22 mouse cellular contexts compared by ENCODE assay signal in the genomic region with DNA sequence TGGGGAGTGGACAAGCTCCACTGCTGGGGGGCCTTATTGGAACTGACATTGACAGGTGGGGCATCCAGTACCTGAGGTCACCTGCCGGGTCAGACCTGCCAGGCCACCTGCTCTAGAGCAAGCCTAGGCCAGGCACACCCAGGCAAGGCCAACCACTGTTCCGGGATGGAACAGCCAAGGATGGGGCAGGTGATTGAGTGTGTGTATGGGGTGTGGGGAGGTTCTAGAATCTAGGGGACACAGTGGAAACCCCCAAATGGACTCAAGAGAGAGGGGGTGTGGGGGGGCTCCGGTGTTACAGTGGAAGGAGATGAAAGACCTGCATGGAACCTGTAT. TPM values are rescaled to one million over a fixed set of nuclear protein-coding genes. Genes with fewer than 3 reads are reported as not detected.
DNase-seq lines count a peak whose midpoint lies in the region; ATAC-seq and TF ChIP-seq lines count a peak whose summit lies in the region.
"Had no signal": no experiment of that assay in that cellular context is flagged by ENCODE, and none has a peak within 500 bp of the region (broad histone marks: within the 10 kb centered on the region; RNA-seq: fewer than 3 reads in every experiment).

No protein-coding gene starts in this region.

- TF ChIP-seq POLR2A in cerebellum, adult 2 months (IDR thresholded peaks at IDR 0.05; ENCODE audit: borderline replicate concordance, insufficient read depth, low read length): no peak

- no peak for ATAC-seq in forebrain, embryonic 13.5 days
- ATAC-seq in forebrain, embryonic 12.5 days (ENCODE audit: low FRiP score): no peak
- ATAC-seq in intestine, embryonic 15.5 days: 0 out of 2 replicates have a peak, but pooled peaks have one; percentile 50
- no peak for ATAC-seq in intestine, embryonic 16.5 days
- peak; percentile 37; the same call in 1 of the 2 replicates for ATAC-seq in midbrain, embryonic 15.5 days (replicated peaks)
- ATAC-seq: CD4-positive, CD25-positive, alpha-beta regulatory T cell, adult 4 months; inflammation-experienced regulatory T-cells, adult 6 months had no signal

- H3K9ac ChIP-seq in forebrain, embryonic 13.5 days: no peak overlapping the region
- no peak overlapping the region for H3K9ac ChIP-seq in forebrain, embryonic 12.5 days
- no peak overlapping the region for H3K9ac ChIP-seq in intestine, embryonic 15.5 days
- H3K9ac ChIP-seq in intestine, embryonic 16.5 days (ENCODE audit: low read depth, low read length): no peak overlapping the region
- H3K9ac ChIP-seq in midbrain, embryonic 15.5 days: no peak overlapping the region
- H3K9ac ChIP-seq: embryonic facial prominence, embryonic 12.5 days; forebrain, postnatal 0 days; heart, embryonic 15.5 days; hindbrain, embryonic 15.5 days had no signal

- H3K27me3 ChIP-seq in forebrain, embryonic 13.5 days: peaks cover 2% of the 10 kb centered on the region; the same call in 1 of the 2 replicates
- peaks cover 23% of the 10 kb centered on the region; the same call in 1 of the 2 replicates for H3K27me3 ChIP-seq in forebrain, embryonic 12.5 days
- no peaks in the 10 kb centered on the region for H3K27me3 ChIP-seq in intestine, embryonic 15.5 days (replicated peaks)
- H3K27me3 ChIP-seq in intestine, embryonic 16.5 days (replicated peaks; ENCODE audit: control insufficient read depth, insufficient read depth, low read length): no peaks in the 10 kb centered on the region
- no peaks in the 10 kb centered on the region for H3K27me3 ChIP-seq in midbrain, embryonic 15.5 days (replicated peaks)
- no peaks in the 10 kb centered on the region for H3K27me3 ChIP-seq in cerebellum, adult 2 months (ENCODE audit: control insufficient read depth, insufficient read depth, low read length)
- H3K27me3 ChIP-seq: hindbrain, embryonic 15.5 days had no signal

- H3K4me2 ChIP-seq in forebrain, embryonic 13.5 days: no peak overlapping the region
- no peak overlapping the region for H3K4me2 ChIP-seq in forebrain, embryonic 12.5 days
- no peak overlapping the region for H3K4me2 ChIP-seq in intestine, embryonic 15.5 days (replicated peaks)
- H3K4me2 ChIP-seq in intestine, embryonic 16.5 days (ENCODE audit: low read depth, low read length): no peak overlapping the region
- H3K4me2 ChIP-seq in midbrain, embryonic 15.5 days: no peak overlapping the region
- H3K4me2 ChIP-seq: embryonic facial prominence, embryonic 12.5 days; heart, embryonic 11.5 days; heart, embryonic 15.5 days; hindbrain, embryonic 15.5 days had no signal

- peak overlapping the region; percentile 12; the same call in 1 of the 2 replicates for H3K27ac ChIP-seq in forebrain, embryonic 13.5 days
- no peak overlapping the region for H3K27ac ChIP-seq in forebrain, embryonic 12.5 days
- no peak overlapping the region for H3K27ac ChIP-seq in intestine, embryonic 15.5 days
- H3K27ac ChIP-seq in intestine, embryonic 16.5 days (ENCODE audit: low read length): no peak overlapping the region
- peak overlapping the region; percentile 66; the same call in 1 of the 2 replicates for H3K27ac ChIP-seq in midbrain, embryonic 15.5 days
- no peak overlapping the region for H3K27ac ChIP-seq in cerebellum, adult 2 months (ENCODE audit: insufficient read depth, low read length)
- H3K27ac ChIP-seq: embryonic facial prominence, embryonic 12.5 days; heart, adult 2 months; heart, embryonic 15.5 days; hindbrain, embryonic 15.5 days had no signal

- WGBS in forebrain, embryonic 13.5 days: 56% methylated on average over 3 of the region's 3 CpGs
- 53% methylated on average over 3 of the region's 3 CpGs for WGBS in forebrain, embryonic 12.5 days
- 56% methylated on average over 3 of the region's 3 CpGs for WGBS in intestine, embryonic 15.5 days
- 58% methylated on average over 3 of the region's 3 CpGs for WGBS in intestine, embryonic 16.5 days
- 48% methylated on average over 3 of the region's 3 CpGs for WGBS in midbrain, embryonic 15.5 days
- WGBS in cerebellum, adult 2 months: 70% methylated on average over 3 of the region's 3 CpGs

- no peak for DNase-seq in spleen, adult 12 weeks (ENCODE audit: low spot score)
- DNase-seq in cerebellum, adult 2 months: no peak
- DNase-seq: adrenal gland, postnatal 10 days; B cell, adult 2 months; cerebellum, adult 18-20 months; cerebellum, postnatal 14 days; forebrain, postnatal 0 days; gastrocnemius, postnatal 14 days; heart, adult 2 months; kidney, adult 18-20 months had no signal

- H3K9me3 ChIP-seq in forebrain, embryonic 13.5 days (replicated peaks): no peaks in the 10 kb centered on the region
- no peaks in the 10 kb centered on the region for H3K9me3 ChIP-seq in forebrain, embryonic 12.5 days
- H3K9me3 ChIP-seq in intestine, embryonic 15.5 days: no peaks in the 10 kb centered on the region
- H3K9me3 ChIP-seq in intestine, embryonic 16.5 days (ENCODE audit: control insufficient read depth, low read length): no peaks in the 10 kb centered on the region
- no peaks in the 10 kb centered on the region for H3K9me3 ChIP-seq in midbrain, embryonic 15.5 days
- H3K9me3 ChIP-seq: embryonic facial prominence, embryonic 12.5 days; heart, embryonic 15.5 days; hindbrain, embryonic 15.5 days had no signal

- H3K4me3 ChIP-seq in forebrain, embryonic 13.5 days: no peak overlapping the region
- no peak overlapping the region for H3K4me3 ChIP-seq in forebrain, embryonic 12.5 days (replicated peaks)
- no peak overlapping the region for H3K4me3 ChIP-seq in intestine, embryonic 15.5 days (replicated peaks)
- H3K4me3 ChIP-seq in intestine, embryonic 16.5 days (ENCODE audit: low read length): no peak overlapping the region
- no peak overlapping the region for H3K4me3 ChIP-seq in midbrain, embryonic 15.5 days
- H3K4me3 ChIP-seq in cerebellum, adult 2 months (replicated peaks; ENCODE audit: insufficient read depth, low read depth, low read length): no peak overlapping the region
- H3K4me3 ChIP-seq: embryonic facial prominence, embryonic 12.5 days; heart, adult 2 months; heart, embryonic 15.5 days; hindbrain, embryonic 15.5 days had no signal

- no peaks in the 10 kb centered on the region for H3K36me3 ChIP-seq in forebrain, embryonic 13.5 days (ENCODE audit: poor library complexity, severe bottlenecking)
- no peaks in the 10 kb centered on the region for H3K36me3 ChIP-seq in forebrain, embryonic 12.5 days (replicated peaks)
- no peaks in the 10 kb centered on the region for H3K36me3 ChIP-seq in intestine, embryonic 15.5 days
- H3K36me3 ChIP-seq in intestine, embryonic 16.5 days (ENCODE audit: control insufficient read depth, insufficient read depth, low read length): no peaks in the 10 kb centered on the region
- H3K36me3 ChIP-seq in midbrain, embryonic 15.5 days (replicated peaks): no peaks in the 10 kb centered on the region
- H3K36me3 ChIP-seq: embryonic facial prominence, embryonic 12.5 days; heart, embryonic 15.5 days; hindbrain, embryonic 15.5 days had no signal

- TF ChIP-seq CTCF in cerebellum, adult 2 months (IDR thresholded peaks at IDR 0.05; ENCODE audit: borderline replicate concordance, insufficient read depth, low read depth, low read length): no peak

- H3K4me1 ChIP-seq in forebrain, embryonic 13.5 days: peaks cover 14% of the 10 kb centered on the region
- H3K4me1 ChIP-seq in forebrain, embryonic 12.5 days: peaks cover 14% of the 10 kb centered on the region
- 0 out of 2 replicates have a peak, but pooled peaks cover 3% of the 10 kb centered on the region for H3K4me1 ChIP-seq in intestine, embryonic 15.5 days (replicated peaks)
- peaks cover 14% of the 10 kb centered on the region for H3K4me1 ChIP-seq in intestine, embryonic 16.5 days (ENCODE audit: control insufficient read depth, insufficient read depth, low read length)
- H3K4me1 ChIP-seq in midbrain, embryonic 15.5 days: peaks cover 16% of the 10 kb centered on the region
- no peaks in the 10 kb centered on the region for H3K4me1 ChIP-seq in cerebellum, adult 2 months (ENCODE audit: control insufficient read depth, insufficient read depth, low read length)
- H3K4me1 ChIP-seq: heart, embryonic 15.5 days; hindbrain, embryonic 15.5 days had no signal

RNA-seq across cellular contexts. Expression of a gene that starts 21.2 kb away (rescaled TPM):
- not detected in 2 replicates for polyA plus RNA-seq in forebrain, embryonic 13.5 days (2015; fragmentation: Nextera tagmentation; extraction: Ambion mirVana)
- polyA plus RNA-seq in forebrain, embryonic 12.5 days (2016; fragmentation: Nextera tagmentation; extraction: Ambion mirVana): not detected in 2 replicates
- polyA plus RNA-seq in intestine, embryonic 15.5 days (2015; fragmentation: Nextera tagmentation; extraction: Ambion mirVana): 0.52 and 0.70 TPM in 2 replicates
- polyA plus RNA-seq in intestine, embryonic 16.5 days (2015; fragmentation: Nextera tagmentation; extraction: Ambion mirVana): 0.24 and 0.34 TPM in 2 replicates
- 0.08 and 0.14 TPM in 2 replicates for polyA plus RNA-seq in midbrain, embryonic 15.5 days (2015; fragmentation: Nextera tagmentation; extraction: Ambion mirVana)
- polyA plus RNA-seq in cerebellum, adult 2 months (2012; rRNA removed): 0.07 and 0.10 TPM in 2 replicates
- polyA plus RNA-seq: CD4-positive, CD25-positive, alpha-beta regulatory T cell, adult 4 months; forebrain, embryonic 11.5 days; forebrain, postnatal 0 days; heart, embryonic 11.5 days; inflammation-experienced regulatory T-cells, adult 6 months had no signal

RNA-seq across cellular contexts. Expression of a gene that starts 50.7 kb away (rescaled TPM):
- polyA plus RNA-seq in forebrain, embryonic 13.5 days (2015; fragmentation: Nextera tagmentation; extraction: Ambion mirVana): 7.6 and 9.1 TPM in 2 replicates
- polyA plus RNA-seq in forebrain, embryonic 12.5 days (2016; fragmentation: Nextera tagmentation; extraction: Ambion mirVana): 21.9 and 25.6 TPM in 2 replicates
- 56.8 and 61.0 TPM in 2 replicates for polyA plus RNA-seq in intestine, embryonic 15.5 days (2015; fragmentation: Nextera tagmentation; extraction: Ambion mirVana)
- polyA plus RNA-seq in intestine, embryonic 16.5 days (2015; fragmentation: Nextera tagmentation; extraction: Ambion mirVana): 11.8 and 44.1 TPM in 2 replicates
- 5.1 and 6.4 TPM in 2 replicates for polyA plus RNA-seq in midbrain, embryonic 15.5 days (2015; fragmentation: Nextera tagmentation; extraction: Ambion mirVana)
- 5.2 and 6.3 TPM in 2 replicates for polyA plus RNA-seq in cerebellum, adult 2 months (2012; rRNA removed)

Comparison
In these comparisons a context has a peak if more than half of its experiments do, and no peak if none do; other contexts are left out.
1. ATAC-seq: peak in intestine, embryonic 15.5 days (single experiment) and midbrain, embryonic 15.5 days (single experiment); none in forebrain, embryonic 13.5 days (single experiment), forebrain, embryonic 12.5 days (single experiment) and intestine, embryonic 16.5 days (single experiment).
2. H3K27ac ChIP-seq: peak in forebrain, embryonic 13.5 days (single experiment) and midbrain, embryonic 15.5 days (single experiment); none in forebrain, embryonic 12.5 days (single experiment), intestine, embryonic 15.5 days (single experiment), intestine, embryonic 16.5 days (single experiment) and cerebellum, adult 2 months (single experiment).